Mouse (Mus musculus): ENCODE measurements at regions not wholly inside any gene's neighbourhood (a gene's known extent, or its start where the extent isn't known, plus 50 kb on each side); places are given as distances from the start of the nearest gene placed in this dataset.

DNA sequence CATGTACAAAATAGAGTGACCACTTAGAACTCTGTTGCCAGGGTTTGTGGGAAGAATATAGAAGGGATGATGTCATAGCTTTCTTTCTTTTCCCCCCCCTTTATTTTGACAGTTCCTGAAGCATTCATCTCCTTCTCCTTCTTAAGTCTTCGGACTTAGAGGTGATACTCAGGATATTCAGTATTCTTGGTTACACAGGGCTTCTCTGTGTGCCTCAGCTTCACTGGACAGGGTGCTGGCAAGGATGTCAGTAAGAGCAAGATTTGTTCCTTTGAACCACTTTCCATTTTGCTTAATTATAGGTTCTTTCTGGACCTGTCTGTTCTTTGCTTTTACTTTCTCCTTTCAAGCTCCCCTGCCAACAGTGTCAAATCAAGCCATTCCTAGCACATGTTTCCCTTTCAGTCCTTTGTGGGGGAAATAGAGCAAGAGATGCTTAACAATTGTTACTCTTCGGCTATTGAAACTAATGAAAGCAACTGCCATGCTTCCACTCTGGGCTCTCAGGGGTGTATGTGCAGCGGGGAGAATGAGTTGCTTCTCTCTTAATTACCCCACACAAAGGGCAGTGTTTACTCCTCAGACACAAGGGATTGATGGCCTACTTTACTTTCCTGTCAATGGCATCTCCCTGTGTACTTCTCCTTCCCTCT is 422.8 kb downstream of the Flrt2 start:
- TF ChIP-seq CTCF (IDR thresholded peaks at IDR 0.05; ENCODE audit: borderline replicate concordance, extremely low read depth, insufficient read depth, insufficient read length) (no peak), POLR2A (IDR thresholded peaks at IDR 0.05; ENCODE audit: borderline replicate concordance, extremely low read depth, insufficient read depth, insufficient read length, poor library complexity, severe bottlenecking) (no peak)
- peak; percentile 92 for DNase-seq (ENCODE audit: low read depth)

DNA sequence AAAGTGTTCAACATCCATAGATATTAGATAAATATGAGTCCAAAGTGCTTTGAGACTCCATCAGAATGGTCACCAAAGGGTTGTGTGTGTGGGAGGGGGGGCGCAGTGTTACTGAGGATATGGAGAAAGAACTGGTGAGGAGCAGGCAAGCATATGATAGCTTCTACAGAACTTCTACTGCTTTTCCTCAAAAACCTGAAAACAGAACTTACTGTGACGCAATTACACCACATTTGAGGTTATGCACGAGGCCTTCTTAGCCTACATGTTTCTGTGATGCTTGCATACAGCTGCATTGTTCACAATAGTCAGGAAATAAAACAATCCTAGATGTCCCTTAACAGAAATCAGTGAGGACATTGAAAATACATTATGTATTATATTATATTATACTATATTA is 425.5 kb downstream of the Flrt2 start:
- no peak for DNase-seq (ENCODE audit: low read depth)
- no peak for TF ChIP-seq POLR2A (IDR thresholded peaks at IDR 0.05; ENCODE audit: borderline replicate concordance, extremely low read depth, insufficient read depth, insufficient read length, poor library complexity, severe bottlenecking)

DNA sequence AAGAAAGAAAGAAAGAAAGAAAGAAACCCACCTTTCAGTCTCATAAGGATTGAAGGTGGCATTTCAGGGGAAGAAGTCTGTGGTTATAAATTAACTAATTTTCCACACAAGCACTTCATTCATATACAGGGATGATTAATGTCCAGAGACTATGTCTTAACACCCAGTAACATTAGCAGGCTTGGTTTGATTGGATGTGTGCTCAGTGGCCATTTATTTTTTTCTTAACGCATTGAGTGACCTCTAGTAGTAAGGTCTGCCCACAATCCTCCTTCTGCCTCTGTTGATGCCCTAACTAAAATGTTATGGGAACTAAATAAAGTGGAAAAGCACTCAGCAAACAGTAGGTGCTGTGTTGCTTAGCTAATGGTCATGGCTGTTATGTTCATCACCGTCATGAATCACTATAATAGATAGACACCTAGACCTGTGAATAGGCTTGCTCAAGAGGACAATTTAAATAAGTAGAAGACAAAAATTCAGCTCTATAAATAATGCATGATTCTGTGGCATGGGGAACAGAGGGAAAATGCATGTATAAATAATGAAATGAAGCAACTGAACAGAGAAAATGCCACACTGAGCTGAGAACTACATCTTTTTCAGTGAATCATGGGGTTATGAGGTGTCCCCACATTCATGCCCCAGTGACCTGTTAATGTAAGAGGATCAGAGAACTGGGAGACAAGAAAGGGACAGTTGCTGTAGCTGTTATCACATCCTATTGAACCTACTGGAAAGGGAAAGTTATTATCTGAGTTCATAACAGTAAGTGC is 432.3 kb downstream of the Flrt2 start:
- TF ChIP-seq POLR2A (IDR thresholded peaks at IDR 0.05; ENCODE audit: borderline replicate concordance, extremely low read depth, insufficient read depth, insufficient read length, poor library complexity, severe bottlenecking): no peak
- TF ChIP-seq CTCF (IDR thresholded peaks at IDR 0.05; ENCODE audit: borderline replicate concordance, extremely low read depth, insufficient read depth, insufficient read length): no peak
- DNase-seq (ENCODE audit: low read depth): peak; percentile 49

DNA sequence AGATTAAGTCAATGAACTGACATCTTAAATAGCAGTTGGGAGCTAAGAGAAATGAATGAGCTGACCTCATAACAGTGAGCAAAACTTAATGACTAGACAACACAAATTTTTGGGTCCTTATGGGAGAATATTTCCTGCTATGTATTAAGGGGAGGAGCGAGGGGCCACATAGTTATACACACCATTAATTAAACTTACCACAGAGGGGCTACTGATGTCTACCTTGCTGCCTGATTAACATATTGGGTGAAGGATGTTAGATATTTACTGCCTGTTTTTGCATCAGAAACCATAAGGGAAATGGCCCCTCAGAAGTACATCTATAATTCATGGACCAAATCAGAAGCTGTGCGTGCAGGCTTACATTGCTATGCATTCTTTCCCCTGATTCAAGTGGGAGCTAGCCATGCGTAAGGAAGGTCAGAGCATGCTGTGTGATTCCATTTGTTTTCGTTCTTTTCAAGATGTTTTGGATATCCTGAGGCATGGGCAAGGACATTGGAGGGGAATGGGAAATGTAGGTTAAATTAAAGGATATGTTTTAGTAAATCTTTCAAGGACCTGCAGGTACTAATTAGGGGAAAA is 437.9 kb downstream of the Flrt2 start:
- peak; percentile 69 for DNase-seq (ENCODE audit: low read depth)
- TF ChIP-seq CTCF (IDR thresholded peaks at IDR 0.05; ENCODE audit: borderline replicate concordance, extremely low read depth, insufficient read depth, insufficient read length) (no peak), POLR2A (IDR thresholded peaks at IDR 0.05; ENCODE audit: borderline replicate concordance, extremely low read depth, insufficient read depth, insufficient read length, poor library complexity, severe bottlenecking) (no peak)

DNA sequence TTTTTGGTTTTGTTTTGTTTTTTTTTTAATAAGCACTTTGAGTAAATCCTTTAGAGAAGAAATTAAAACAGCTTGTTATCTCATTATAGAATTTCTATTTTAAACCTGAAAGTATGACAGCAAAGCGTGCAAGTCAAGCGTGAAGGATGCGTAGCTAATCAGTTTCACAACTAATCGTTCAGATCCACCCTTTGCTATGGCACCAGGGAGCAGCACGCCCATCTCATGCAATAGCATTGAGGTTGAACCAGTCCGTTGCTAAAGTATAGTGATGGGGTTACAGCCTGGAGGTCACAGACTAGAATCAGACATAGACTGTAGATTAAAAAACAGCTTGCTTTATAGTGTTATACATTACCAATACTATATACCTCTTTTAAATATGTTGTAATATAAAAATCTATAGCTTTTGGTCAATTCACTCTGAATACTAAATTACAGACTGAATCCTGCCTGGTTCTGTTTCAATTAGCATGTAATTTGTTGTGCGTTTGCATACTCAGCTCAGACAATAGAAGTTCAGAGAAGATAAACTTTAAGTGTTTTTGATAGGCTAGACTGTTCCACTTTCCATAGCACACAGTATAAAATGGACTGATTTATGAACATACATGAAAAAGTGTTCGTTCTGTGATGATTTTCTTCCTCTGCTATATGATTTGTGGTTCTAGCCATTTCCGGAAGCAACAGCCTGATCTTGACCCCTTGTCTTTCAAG is 438.9 kb downstream of the Flrt2 start:
- peak; percentile 47 for DNase-seq (ENCODE audit: low read depth)
- TF ChIP-seq POLR2A (IDR thresholded peaks at IDR 0.05; ENCODE audit: borderline replicate concordance, extremely low read depth, insufficient read depth, insufficient read length, poor library complexity, severe bottlenecking): no peak
- no peak for TF ChIP-seq CTCF (IDR thresholded peaks at IDR 0.05; ENCODE audit: borderline replicate concordance, extremely low read depth, insufficient read depth, insufficient read length)

DNA sequence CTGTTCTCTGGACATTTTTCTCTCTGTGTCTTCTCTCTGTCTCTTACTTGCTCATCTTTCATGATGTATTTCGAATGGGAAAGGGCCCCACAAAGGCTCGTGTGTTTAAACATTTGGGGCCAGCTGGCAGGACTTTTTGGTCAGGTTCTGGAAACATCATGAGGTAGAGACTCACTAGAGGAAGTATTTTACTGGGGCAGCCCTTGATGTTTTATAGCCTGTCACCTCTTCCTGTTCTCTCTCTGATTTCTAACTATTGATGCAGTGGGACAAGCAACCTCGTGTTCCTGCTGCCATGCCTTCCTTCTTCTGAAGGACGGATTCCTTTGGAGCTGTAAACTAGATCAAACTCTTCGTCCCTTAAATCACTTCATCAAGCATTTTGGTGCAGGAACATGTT is 442.1 kb downstream of the Flrt2 start:
- no peak for DNase-seq (ENCODE audit: low read depth)
- TF ChIP-seq POLR2A (IDR thresholded peaks at IDR 0.05; ENCODE audit: borderline replicate concordance, extremely low read depth, insufficient read depth, insufficient read length, poor library complexity, severe bottlenecking) (no peak), CTCF (IDR thresholded peaks at IDR 0.05; ENCODE audit: borderline replicate concordance, extremely low read depth, insufficient read depth, insufficient read length) (no peak)

DNA sequence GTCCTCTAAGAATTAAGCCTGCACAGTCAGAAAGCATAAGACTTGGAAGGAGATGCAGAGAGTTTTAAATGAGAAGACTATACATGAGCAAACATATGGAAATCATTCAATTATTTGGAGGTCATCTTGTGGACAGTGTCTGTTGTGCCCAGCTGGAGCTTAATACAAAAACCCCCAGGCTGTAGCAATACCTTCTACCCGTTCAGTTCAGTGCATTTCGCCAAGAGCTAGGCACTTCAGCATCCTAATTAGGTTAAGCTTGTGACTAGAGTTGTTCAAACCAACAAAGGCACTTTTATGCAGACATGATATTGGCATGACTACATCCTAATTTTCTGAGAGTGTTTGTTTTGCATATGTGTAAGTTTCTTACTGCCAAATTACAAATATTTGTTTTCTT is 449.7 kb downstream of the Flrt2 start:
- TF ChIP-seq CTCF (IDR thresholded peaks at IDR 0.05; ENCODE audit: borderline replicate concordance, extremely low read depth, insufficient read depth, insufficient read length): no peak
- TF ChIP-seq POLR2A (IDR thresholded peaks at IDR 0.05; ENCODE audit: borderline replicate concordance, extremely low read depth, insufficient read depth, insufficient read length, poor library complexity, severe bottlenecking): no peak
- peak; percentile 54 for DNase-seq (ENCODE audit: low read depth)

DNA sequence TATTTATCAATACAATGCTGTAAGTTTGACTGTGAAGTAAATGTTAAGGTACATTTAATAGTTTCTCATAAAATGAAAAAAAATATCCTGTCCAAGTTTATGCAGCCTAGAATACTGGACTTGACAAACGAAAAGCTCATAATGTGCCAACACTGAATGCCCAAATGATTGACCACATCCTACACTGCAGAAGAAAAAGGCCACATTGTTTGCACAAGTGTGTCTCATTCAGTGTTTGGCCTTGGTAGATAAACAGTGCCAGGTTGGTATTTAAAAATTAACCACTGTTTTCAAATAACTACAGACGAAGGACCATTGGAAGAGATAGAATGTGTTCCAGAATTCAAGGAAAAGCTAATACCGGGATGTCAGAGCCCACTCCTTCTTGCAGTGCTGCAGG is 462.1 kb downstream of the Flrt2 start:
- TF ChIP-seq POLR2A (IDR thresholded peaks at IDR 0.05; ENCODE audit: borderline replicate concordance, extremely low read depth, insufficient read depth, insufficient read length, poor library complexity, severe bottlenecking) (no peak), CTCF (IDR thresholded peaks at IDR 0.05; ENCODE audit: borderline replicate concordance, extremely low read depth, insufficient read depth, insufficient read length) (no peak)
- no peak for DNase-seq (ENCODE audit: low read depth)

DNA sequence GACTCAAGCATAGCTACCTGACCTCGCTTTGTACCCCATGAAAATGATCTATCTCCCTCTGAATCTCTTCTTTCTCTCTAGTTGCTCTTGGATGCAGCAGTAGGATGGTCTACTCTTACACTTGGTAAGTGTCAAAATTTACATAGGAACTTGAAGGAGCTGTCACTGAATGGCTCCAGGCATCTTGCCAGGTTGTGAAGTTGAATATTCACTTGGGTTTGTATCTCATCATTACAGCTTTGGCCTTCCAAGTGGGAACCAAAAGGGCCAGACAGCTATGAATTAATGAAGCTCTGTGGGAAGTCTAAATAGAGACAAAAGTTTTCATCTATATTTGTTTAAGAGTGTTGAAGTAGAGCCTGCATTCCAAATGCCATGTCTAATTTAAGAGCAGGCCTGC is 475.5 kb downstream of the Flrt2 start:
- TF ChIP-seq POLR2A (IDR thresholded peaks at IDR 0.05; ENCODE audit: borderline replicate concordance, extremely low read depth, insufficient read depth, insufficient read length, poor library complexity, severe bottlenecking): no peak
- TF ChIP-seq CTCF (IDR thresholded peaks at IDR 0.05; ENCODE audit: borderline replicate concordance, extremely low read depth, insufficient read depth, insufficient read length): no peak

DNA sequence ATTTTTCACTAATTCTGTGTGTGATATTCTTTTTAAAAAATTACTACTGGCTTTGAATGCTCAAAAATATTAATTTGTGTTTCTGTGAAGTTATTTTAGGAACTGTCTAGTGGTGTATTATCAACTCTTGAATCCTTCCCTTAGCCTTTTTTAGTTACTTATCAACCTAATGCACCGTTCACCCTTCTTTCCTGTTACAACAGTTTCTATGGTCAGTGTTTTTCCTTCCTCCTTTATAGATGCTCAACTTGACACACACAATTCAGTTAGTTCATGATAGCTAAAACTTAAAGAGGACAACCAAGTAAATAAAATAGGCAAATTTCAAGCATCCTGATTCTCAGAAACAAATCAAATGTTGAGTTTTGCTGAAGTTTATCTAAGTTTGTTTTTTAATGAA is 506.9 kb downstream of the Flrt2 start:
- TF ChIP-seq POLR2A (IDR thresholded peaks at IDR 0.05; ENCODE audit: borderline replicate concordance, extremely low read depth, insufficient read depth, insufficient read length, poor library complexity, severe bottlenecking) (no peak), CTCF (IDR thresholded peaks at IDR 0.05; ENCODE audit: borderline replicate concordance, extremely low read depth, insufficient read depth, insufficient read length) (no peak)
- DNase-seq (ENCODE audit: low read depth): no peak

More for the DNA sequence above, 475.5 kb downstream of the Flrt2 start:
- peak; percentile 75 for DNase-seq (ENCODE audit: low read depth)

DNA sequence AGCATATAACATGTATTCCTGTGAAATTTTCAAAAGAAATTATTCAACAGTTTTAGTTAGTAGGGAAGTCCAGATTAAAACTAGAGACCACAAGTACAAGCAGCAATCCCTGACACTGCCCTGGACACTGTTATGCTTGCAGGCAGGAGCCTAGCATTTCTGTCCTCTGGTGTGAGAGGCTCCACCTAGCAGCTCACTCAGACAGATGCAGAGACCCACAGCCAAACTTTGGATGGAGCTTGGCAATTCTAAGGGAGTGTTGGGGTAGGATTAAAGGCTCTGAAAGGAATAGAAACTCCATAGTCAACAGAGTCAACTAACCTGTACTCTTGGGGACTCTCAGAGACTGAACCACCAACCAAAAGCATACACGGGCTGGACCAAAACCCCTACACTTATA is 509.8 kb downstream of the Flrt2 start:
- no peak for TF ChIP-seq POLR2A (IDR thresholded peaks at IDR 0.05; ENCODE audit: borderline replicate concordance, extremely low read depth, insufficient read depth, insufficient read length, poor library complexity, severe bottlenecking)
- no peak for TF ChIP-seq CTCF (IDR thresholded peaks at IDR 0.05; ENCODE audit: borderline replicate concordance, extremely low read depth, insufficient read depth, insufficient read length)
- DNase-seq (ENCODE audit: low read depth): no peak

All from brain, embryonic 14.5 days (tissue).